Mouse (Mus musculus) midbrain, embryonic 12.5 days (tissue): ENCODE measurements around the gene Zcchc2. TPM values are rescaled to one million over a fixed set of nuclear protein-coding genes. Genes with fewer than 3 reads are reported as not detected.

Experiments used
- ATAC-seq: fragments of 200-750 bp; cut with Nextera tagmentation; 2 replicates; pipeline ENCODE4 v1.8.0; 2017; ENCODE audit warnings: low read depth, moderate TSS enrichment, moderate library complexity; ENCODE audit not compliant: low FRiP score
- H3K27ac ChIP-seq: fragments of 300-500 bp; sonication (generic); replicated peaks from 2 replicates; pipeline ENCODE4 v1.5.1; 2016; ENCODE audit warnings: mild to moderate bottlenecking
- H3K27me3 ChIP-seq: fragments of 300-500 bp; sonication (generic); 2 replicates; pipeline ENCODE4 v1.6.1; 2016; ENCODE audit warnings: mild to moderate bottlenecking
- H3K36me3 ChIP-seq: fragments of 300-500 bp; sonication (generic); 2 replicates; pipeline ENCODE4 v1.6.1; 2016
- H3K4me1 ChIP-seq: fragments of 300-500 bp; sonication (generic); 2 replicates; pipeline ENCODE4 v1.6.1; 2016
- H3K4me2 ChIP-seq: fragments of 300-500 bp; sonication (generic); replicated peaks from 2 replicates; pipeline ENCODE4 v1.6.1; 2016; ENCODE audit warnings: mild to moderate bottlenecking, moderate library complexity
- H3K4me3 ChIP-seq: fragments of 300-500 bp; sonication (generic); 2 replicates; pipeline ENCODE4 v1.5.1; 2016; ENCODE audit warnings: mild to moderate bottlenecking
- H3K9ac ChIP-seq: fragments of 300-500 bp; sonication (generic); replicated peaks from 2 replicates; pipeline ENCODE4 v1.6.1; 2016; ENCODE audit warnings: mild to moderate bottlenecking, moderate library complexity
- H3K9me3 ChIP-seq: fragments of 300-500 bp; sonication (generic); 2 replicates; pipeline ENCODE4 v1.6.1; 2016; ENCODE audit warnings: mild to moderate bottlenecking
- WGBS: fragments of 180-500 bp; shearing (Covaris S2); methylation state at CpG from one replicate; pipeline ENCODE4 v1.1.7; 2016; 5-methylcytosine and 5-hydroxymethylcytosine counted together
- polyA plus RNA-seq: library from polyadenylated mRNA; unstranded; fragments of >200 nt; fragmentation: Nextera tagmentation; extraction: Ambion mirVana; gene quantifications from 2 replicates; pipeline ENCODE4 v1.2.1, GENCODE M21; 2016

The Zcchc2 gene
- polyA plus RNA-seq, 1 experiment from 2014 or later: 2.2 TPM

DNA sequence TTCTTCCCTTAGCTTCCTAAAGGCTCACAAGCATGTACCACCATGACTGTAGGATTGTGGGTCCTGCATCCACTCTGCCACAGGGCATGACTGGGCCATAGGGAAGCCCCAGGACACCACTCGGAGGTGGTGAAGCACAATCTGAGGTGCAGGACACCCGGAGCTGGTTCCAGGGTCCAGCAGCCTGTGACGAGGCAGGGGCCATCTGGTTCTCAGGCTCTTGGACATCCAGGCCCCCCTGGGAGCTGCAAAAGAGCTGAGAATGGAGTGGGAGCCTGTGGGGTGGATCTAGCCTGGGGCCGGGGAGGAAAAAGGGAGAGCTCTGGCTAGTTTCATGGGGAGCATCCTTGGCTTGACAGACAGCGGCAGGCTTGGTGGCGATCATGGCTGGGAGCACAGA, 77.1 kb downstream of the Zcchc2 start:
- Histone ChIP-seq H3K27me3 (no peaks in the 10 kb centered on the region), H3K4me2 (no peak overlapping the region), H3K36me3 (no peaks in the 10 kb centered on the region), H3K4me3 (no peak overlapping the region), H3K9ac (no peak overlapping the region), H3K27ac (no peak overlapping the region), H3K4me1 (peaks cover 17% of the 10 kb centered on the region), H3K9me3 (no peaks in the 10 kb centered on the region)
- WGBS: 77% methylated on average over 6 of the region's 6 CpGs
- no peak for ATAC-seq

DNA sequence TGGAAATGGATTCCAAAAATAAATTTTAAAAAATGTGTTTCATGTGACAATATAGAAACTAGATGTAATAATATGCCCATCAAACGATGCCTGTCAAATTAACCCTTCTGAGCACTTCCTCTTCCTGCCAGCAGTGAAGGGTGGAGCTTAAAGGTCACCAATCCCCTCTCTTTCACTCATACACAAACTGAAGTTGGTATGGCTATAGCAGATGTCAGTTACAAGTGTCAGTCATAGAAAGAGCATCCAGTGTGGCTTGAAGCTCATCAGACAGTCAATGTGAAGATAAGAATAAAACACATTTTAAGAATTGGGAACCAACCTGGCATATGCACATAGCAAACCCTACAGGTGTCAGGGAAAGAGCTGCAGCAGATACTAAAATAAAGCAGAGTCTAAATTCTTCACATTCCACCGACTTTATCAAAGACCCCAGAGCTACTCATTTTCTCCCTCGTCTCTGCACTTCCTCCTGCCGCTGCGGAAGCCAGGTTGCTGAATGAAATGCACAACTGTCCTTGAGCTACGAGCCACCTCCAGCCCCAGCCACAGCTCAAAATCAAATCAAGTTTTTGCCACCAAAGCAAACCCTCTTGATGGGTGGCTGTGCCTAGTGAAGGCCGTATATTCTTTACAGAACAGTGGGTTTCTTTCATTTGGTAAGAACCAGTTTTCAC, 79.8 kb downstream of the Zcchc2 start:
- Histone ChIP-seq H3K36me3 (no peaks in the 10 kb centered on the region), H3K9ac (no peak overlapping the region), H3K4me1 (peaks cover 17% of the 10 kb centered on the region), H3K27ac (no peak overlapping the region), H3K9me3 (no peaks in the 10 kb centered on the region), H3K4me2 (no peak overlapping the region), H3K27me3 (no peaks in the 10 kb centered on the region), H3K4me3 (no peak overlapping the region)
- 72% methylated on average over 7 of the region's 7 CpGs for WGBS
- no peak for ATAC-seq

DNA sequence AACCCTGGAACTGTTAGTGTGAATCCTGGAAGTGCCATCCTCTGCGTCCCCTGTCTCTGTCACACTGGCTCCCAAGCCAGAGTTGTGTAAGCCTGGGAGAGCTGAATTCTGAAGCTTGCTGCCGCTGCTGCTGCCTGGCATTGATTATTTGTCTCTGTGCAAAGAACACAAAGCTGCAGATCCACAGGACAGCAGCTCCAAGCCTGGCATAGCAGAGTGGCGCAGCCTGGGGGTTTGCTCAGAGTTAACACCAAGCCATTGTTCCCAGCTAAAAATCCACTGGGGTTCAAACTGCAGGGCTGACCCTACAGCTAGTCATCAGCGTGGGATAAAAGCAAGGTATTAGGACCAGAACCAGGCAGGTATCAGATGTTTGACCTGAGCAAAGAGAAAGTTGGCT, 80.6 kb downstream of the Zcchc2 start:
- H3K27ac ChIP-seq: no peak overlapping the region
- H3K9ac ChIP-seq: no peak overlapping the region
- H3K9me3 ChIP-seq: no peaks in the 10 kb centered on the region
- H3K4me2 ChIP-seq: no peak overlapping the region
- no peak overlapping the region for H3K4me3 ChIP-seq
- 59% methylated on average over 4 of the region's 4 CpGs for WGBS
- no peak for ATAC-seq
- no peaks in the 10 kb centered on the region for H3K27me3 ChIP-seq
- H3K4me1 ChIP-seq: peaks cover 10% of the 10 kb centered on the region
- no peaks in the 10 kb centered on the region for H3K36me3 ChIP-seq

DNA sequence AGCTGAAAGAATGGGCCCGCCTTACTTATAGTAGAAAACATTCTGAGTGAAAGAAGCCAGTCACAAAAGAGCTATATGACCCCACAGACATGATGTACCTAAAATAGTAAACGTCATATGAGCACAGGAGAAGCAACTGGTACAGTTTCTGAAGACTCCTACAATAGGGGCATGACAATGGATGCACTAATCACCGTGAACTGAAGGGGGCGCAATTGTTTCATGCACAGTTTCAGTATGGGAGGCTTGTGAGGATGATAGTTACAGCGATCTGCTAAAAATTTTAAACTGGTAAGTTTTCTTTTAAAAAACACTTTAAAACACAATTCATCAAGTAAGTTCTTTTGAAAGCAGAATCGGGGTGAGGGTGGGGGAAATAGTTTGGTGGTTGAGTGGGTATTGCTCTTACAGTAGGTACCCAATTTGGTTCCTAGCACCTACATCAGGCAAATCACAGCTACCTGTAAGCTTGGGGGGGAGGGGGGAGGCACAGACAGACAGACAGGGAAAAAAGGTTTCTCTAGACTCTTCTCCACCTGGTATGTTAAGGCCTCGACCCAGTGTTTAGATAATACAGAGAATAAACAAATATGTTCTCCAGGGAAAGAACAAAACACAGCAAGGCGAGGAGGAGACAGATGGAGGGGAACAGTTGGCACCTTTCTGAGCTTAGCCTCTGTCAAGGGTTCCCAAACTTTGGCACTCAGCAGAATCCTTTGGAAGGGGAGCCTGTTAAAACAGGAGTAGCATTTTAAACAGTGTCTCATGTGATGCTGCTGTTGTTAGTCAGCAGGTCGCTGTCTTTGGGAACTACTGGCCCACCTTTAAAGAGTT, 81.2 kb downstream of the Zcchc2 start:
- Histone ChIP-seq H3K27ac (no peak overlapping the region; the same call in 1 of the 2 replicates), H3K27me3 (no peaks in the 10 kb centered on the region), H3K36me3 (no peaks in the 10 kb centered on the region), H3K4me1 (peaks cover 9% of the 10 kb centered on the region), H3K9ac (no peak overlapping the region), H3K4me3 (0 out of 2 replicates have a peak overlapping the region, but pooled peaks have one; percentile 10), H3K4me2 (peak overlapping the region; percentile 45), H3K9me3 (no peaks in the 10 kb centered on the region)
- WGBS: 11% methylated on average over 9 of the region's 9 CpGs
- ATAC-seq: peak; percentile 71

GRCm38 (mm10) chr1:106072071-106072440, 81.8 kb downstream of the Zcchc2 start:
- H3K27ac ChIP-seq: no peak overlapping the region
- H3K4me3 ChIP-seq: 0 out of 2 replicates have a peak overlapping the region, but pooled peaks have one; percentile 10

DNA sequence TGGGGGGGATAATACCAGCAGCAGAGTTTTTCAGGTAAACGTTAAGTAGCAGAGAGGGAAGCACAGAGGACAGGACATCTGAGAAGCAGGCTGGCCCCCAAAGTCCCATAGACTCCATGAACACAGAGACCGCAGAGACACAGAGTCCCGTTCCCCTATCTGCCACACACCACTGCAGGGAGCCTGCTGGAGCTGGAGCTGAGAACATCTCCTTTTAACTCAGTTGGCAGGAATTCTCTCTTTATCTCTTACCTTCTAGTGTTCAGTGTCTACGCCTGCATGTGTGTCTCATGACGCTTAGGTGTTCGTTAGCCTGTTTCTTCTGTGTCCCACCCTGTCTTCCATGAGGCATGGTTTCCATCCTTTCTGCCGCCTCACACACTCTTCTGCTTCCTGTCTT, 83.0 kb downstream of the Zcchc2 start:
- WGBS: 82% methylated on average over 7 of the region's 7 CpGs
- Histone ChIP-seq H3K4me1 (peaks cover 9% of the 10 kb centered on the region), H3K27me3 (no peaks in the 10 kb centered on the region), H3K4me2 (no peak overlapping the region), H3K4me3 (no peak overlapping the region), H3K27ac (no peak overlapping the region), H3K9me3 (no peaks in the 10 kb centered on the region), H3K36me3 (no peaks in the 10 kb centered on the region), H3K9ac (no peak overlapping the region)
- no peak for ATAC-seq

More at GRCm38 (mm10) chr1:106072071-106072440, 81.8 kb downstream of the Zcchc2 start:
- no peaks in the 10 kb centered on the region for H3K9me3 ChIP-seq
- peaks cover 9% of the 10 kb centered on the region for H3K4me1 ChIP-seq
- WGBS: 1% methylated on average over 10 of the region's 10 CpGs
- peak overlapping the region; percentile 45 for H3K4me2 ChIP-seq
- no peak overlapping the region for H3K9ac ChIP-seq
- peak; percentile 82 for ATAC-seq
- no peaks in the 10 kb centered on the region for H3K27me3 ChIP-seq
- no peaks in the 10 kb centered on the region for H3K36me3 ChIP-seq

DNA sequence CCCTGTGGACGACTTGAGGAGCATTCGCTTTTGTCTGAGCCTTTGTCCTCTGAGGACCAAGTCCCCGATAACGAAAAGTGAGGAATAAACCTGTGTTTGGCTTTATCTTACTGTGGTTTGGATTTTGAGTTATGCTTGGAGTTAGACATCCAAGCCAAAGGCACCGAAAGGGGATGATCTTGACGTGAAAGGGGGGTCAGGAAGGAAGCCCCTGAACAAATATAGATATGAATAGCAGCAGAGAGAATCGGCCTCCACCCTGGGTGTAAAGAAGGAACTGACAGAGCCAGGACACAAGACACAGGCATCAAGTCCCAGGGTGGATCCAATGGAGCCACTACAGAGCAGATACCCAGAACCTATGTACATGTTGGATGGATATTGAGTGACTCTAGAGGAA, 83.9 kb downstream of the Zcchc2 start:
- H3K36me3 ChIP-seq: no peaks in the 10 kb centered on the region
- no peak overlapping the region for H3K27ac ChIP-seq
- H3K4me2 ChIP-seq: no peak overlapping the region
- H3K9me3 ChIP-seq: no peaks in the 10 kb centered on the region
- WGBS: 80% methylated on average over 7 of the region's 7 CpGs
- ATAC-seq: no peak
- peaks cover 9% of the 10 kb centered on the region for H3K4me1 ChIP-seq
- H3K9ac ChIP-seq: no peak overlapping the region
- H3K27me3 ChIP-seq: no peaks in the 10 kb centered on the region
- H3K4me3 ChIP-seq: no peak overlapping the region

DNA sequence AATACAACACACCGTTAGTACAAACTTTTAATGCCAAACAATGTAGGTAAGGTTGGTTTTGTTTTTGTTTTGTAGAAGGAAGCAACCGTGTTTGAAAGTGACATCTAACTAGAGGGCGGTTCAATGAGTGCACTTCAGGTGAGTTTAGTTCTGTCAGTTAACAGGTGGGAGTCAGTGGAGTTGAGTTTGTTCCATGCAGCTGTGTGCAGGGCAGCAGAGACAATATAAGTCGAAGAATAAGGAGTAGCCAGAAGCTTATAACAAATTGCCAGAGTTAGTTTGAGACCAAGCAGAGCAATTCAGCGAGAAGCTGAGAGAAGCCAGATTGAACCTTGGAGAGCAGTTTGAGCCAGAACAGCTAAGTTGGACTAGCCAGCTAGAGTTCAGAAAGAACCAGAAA, 84.5 kb downstream of the Zcchc2 start:
- Histone ChIP-seq H3K4me3 (no peak overlapping the region), H3K4me2 (no peak overlapping the region), H3K9ac (no peak overlapping the region), H3K36me3 (no peaks in the 10 kb centered on the region), H3K27ac (no peak overlapping the region), H3K27me3 (no peaks in the 10 kb centered on the region), H3K9me3 (no peaks in the 10 kb centered on the region), H3K4me1 (peaks cover 9% of the 10 kb centered on the region)
- no peak for ATAC-seq
- WGBS: 97% methylated on average over 5 of the region's 5 CpGs

- Histone ChIP-seq H3K36me3 (no peaks in the 10 kb centered on the region), H3K9ac (no peak overlapping the region), H3K4me1 (peaks cover 6% of the 10 kb centered on the region), H3K4me3 (no peak overlapping the region), H3K9me3 (no peaks in the 10 kb centered on the region), H3K4me2 (no peak overlapping the region), H3K27me3 (no peaks in the 10 kb centered on the region), H3K27ac (no peak overlapping the region)
- no peak for ATAC-seq
- WGBS: 77% methylated on average over 3 of the region's 3 CpGs
Measured at GRCm38 (mm10) chr1:106076641-106077040, 86.4 kb downstream of the Zcchc2 start.

GRCm38 (mm10) chr1:106077166-106077565, 87.0 kb downstream of the Zcchc2 start:
- no peak overlapping the region for H3K27ac ChIP-seq
- H3K36me3 ChIP-seq: no peaks in the 10 kb centered on the region
- no peak overlapping the region for H3K4me3 ChIP-seq
- H3K4me1 ChIP-seq: peaks cover under 1% of the 10 kb centered on the region; the same call in 1 of the 2 replicates
- no peak for ATAC-seq
- no peak overlapping the region for H3K9ac ChIP-seq
- 93% methylated on average over 3 of the region's 3 CpGs for WGBS
- H3K27me3 ChIP-seq: no peaks in the 10 kb centered on the region
- H3K4me2 ChIP-seq: no peak overlapping the region
- H3K9me3 ChIP-seq: no peaks in the 10 kb centered on the region
